Mouse (Mus musculus): ENCODE data around the gene Gtf2h4. TPM values are rescaled to one million over a fixed set of nuclear protein-coding genes. Genes with fewer than 3 reads are reported as not detected.

The Gtf2h4 gene
- polyA plus RNA-seq, 1 experiment from 2014 or later, result 58.2 TPM

DNA sequence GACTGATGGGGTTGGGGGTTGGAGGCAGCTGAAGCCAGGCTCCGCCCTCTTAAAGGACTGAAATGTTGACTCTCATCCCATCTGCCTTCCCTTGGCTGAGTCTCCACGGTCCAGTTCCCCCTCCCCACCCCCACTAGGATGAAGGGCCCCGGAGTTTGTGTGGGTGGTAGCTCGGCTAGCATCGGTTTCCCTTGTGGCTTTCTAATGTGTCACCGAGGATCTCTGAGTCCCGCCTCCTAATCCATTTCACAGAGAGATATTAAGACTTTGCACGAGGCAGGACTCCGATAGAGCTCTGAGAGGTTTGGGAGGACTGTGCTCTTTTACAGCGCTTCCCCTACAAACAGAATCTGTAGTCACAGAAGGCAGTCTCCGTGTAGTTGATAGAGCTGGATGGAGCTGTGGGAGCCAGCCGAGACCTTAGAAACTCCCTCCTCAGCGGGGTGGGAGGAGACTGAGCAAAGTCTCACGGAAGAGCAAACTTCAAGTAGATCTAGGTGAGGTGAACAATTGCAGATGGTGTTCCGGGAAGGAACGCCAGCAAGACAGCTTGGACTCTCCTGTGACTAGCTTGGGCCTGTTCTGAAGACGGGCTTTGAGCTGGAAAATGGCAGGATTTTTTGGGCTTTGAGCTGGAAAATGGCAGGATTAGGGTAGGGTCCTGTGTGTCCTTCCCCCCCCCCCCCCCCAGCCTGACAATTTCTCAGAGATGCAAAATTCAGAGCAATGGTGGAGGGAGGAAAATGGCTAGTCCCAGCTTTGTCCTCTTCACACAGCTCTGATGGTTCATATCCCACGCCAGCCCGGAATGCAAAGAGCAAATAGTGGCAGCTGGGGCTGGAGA, 31.3 kb upstream of the Gtf2h4 start, which contains the start of gene Ddr1:
TSS of gene Ddr1 (minus strand) at position 1 of the 844 bp plus-strand sequence.
- peak within 1 kb of the TSS; percentile 87 for H3K27ac ChIP-seq
- peaks cover 27% of the 10 kb centered on the region for H3K27me3 ChIP-seq
- H3K4me2 ChIP-seq, result peak within 1 kb of the TSS; percentile 93
- peaks cover 48% of the 10 kb centered on the region for H3K4me1 ChIP-seq (replicated peaks)
- 11% methylated on average over 19 of the region's 19 CpGs for WGBS
- H3K9ac ChIP-seq (replicated peaks), result peak within 1 kb of the TSS; percentile 64
- H3K36me3 ChIP-seq, result no peaks in the 10 kb centered on the region
- ATAC-seq (ENCODE audit: insufficient number of reproducible peaks, insufficient read depth, low FRiP score, low TSS enrichment, low read depth), result no peak
- no peaks in the 10 kb centered on the region for H3K9me3 ChIP-seq
- H3K4me3 ChIP-seq (replicated peaks), result peak within 1 kb of the TSS; percentile 71

DNA sequence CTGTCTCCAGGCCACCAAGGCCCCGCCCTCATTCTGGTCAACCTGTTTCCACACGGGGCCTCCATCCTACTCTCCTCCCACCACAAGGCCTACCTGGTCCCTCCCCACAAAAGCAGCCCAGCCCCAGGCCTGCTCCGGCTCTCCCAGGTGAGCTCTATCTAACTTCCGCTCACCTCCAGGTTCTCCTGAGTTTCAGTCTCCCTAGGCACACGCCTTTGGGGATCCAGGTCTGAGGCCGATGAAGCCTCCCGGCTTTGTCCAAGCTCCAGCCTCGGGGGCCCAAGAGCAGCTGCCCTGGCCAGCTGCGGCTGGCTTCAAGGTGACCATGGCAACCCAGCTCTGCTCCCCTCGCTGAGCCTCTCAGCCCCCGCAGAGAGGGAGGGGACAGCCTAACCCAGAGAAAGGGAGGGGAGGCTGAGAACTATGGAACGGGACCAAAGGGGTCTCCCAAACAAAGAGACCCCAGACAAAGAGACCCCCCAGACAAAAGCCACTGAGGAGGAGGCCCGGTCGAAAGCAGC, 30.3 kb upstream of the Gtf2h4 start:
- under 1% methylated on average over 14 of the region's 14 CpGs for WGBS
- H3K4me3 ChIP-seq (replicated peaks), result peak overlapping the region; percentile 71
- ATAC-seq (ENCODE audit: insufficient number of reproducible peaks, insufficient read depth, low FRiP score, low TSS enrichment, low read depth), result peak; percentile 65

DNA sequence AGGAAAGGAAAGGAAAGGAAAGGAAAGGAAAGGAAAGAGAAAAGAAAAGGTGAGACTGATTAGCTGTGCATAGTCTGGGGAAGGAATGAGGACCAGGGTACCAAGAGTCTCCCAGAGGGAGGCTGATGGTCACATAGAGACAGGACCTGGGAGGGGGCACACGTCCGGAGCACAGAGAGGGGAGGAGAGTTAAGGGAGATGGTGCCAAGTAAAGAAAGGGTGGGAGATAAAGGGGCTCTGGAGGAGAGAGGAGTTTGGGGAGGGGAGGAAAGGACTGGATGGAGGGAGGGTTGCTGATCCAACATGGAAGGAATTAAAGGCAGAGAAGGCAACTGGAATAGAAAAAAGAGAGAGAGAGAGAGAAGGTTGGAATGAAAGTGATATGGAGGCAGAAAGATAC, 29.5 kb upstream of the Gtf2h4 start:
- H3K27me3 ChIP-seq, result peaks cover 43% of the 10 kb centered on the region

More for the DNA sequence above, 30.3 kb upstream of the Gtf2h4 start:
- Histone ChIP-seq H3K27me3 (peaks cover 37% of the 10 kb centered on the region), H3K36me3 (no peaks in the 10 kb centered on the region), H3K9ac (replicated peaks) (peak overlapping the region; percentile 64), H3K27ac (peak overlapping the region; percentile 87), H3K4me1 (replicated peaks) (peaks cover 52% of the 10 kb centered on the region), H3K4me2 (peak overlapping the region; percentile 93), H3K9me3 (no peaks in the 10 kb centered on the region)

DNA sequence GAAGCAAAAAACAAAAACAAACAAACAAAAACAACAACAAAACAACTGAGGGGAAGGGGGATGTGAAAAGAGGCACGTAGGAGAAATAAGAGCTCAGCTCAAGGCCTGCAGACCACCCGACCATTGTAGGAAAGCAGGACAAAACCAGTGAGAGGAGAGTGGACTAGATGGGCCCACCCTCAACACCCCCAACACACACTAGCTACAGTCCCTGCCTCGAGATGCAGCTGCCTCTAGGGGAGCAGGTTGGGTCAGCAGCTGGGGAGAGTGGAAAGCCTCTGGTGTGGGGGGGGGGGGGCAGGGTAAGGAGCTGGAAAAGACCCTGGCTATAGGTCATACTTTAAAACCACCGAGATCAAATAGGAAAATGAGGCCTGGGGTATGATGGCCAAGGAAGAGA, 29.1 kb upstream of the Gtf2h4 start:
- H3K4me1 ChIP-seq (replicated peaks), result peaks cover 60% of the 10 kb centered on the region
- 16% methylated on average over 4 of the region's 4 CpGs for WGBS
- ATAC-seq (ENCODE audit: insufficient number of reproducible peaks, insufficient read depth, low FRiP score, low TSS enrichment, low read depth), result no peak
- H3K27ac ChIP-seq, result peak overlapping the region; percentile 89
- peaks cover 48% of the 10 kb centered on the region for H3K27me3 ChIP-seq
- H3K9ac ChIP-seq (replicated peaks), result peak overlapping the region; percentile 78; the same call in 1 of the 2 replicates
- peak overlapping the region; percentile 93 for H3K4me2 ChIP-seq
- H3K9me3 ChIP-seq, result no peaks in the 10 kb centered on the region
- H3K36me3 ChIP-seq, result no peaks in the 10 kb centered on the region
- peak overlapping the region; percentile 71 for H3K4me3 ChIP-seq (replicated peaks)

More for the DNA sequence above, 29.5 kb upstream of the Gtf2h4 start:
- no peak for ATAC-seq (ENCODE audit: insufficient number of reproducible peaks, insufficient read depth, low FRiP score, low TSS enrichment, low read depth)
- peak overlapping the region; percentile 93 for H3K4me2 ChIP-seq
- H3K9ac ChIP-seq (replicated peaks), result 0 out of 2 replicates have a peak overlapping the region, but pooled peaks have one; percentile 78
- H3K36me3 ChIP-seq, result no peaks in the 10 kb centered on the region
- no peaks in the 10 kb centered on the region for H3K9me3 ChIP-seq
- WGBS, result 18% methylated on average over 2 of the region's 2 CpGs
- H3K4me1 ChIP-seq (replicated peaks), result peaks cover 58% of the 10 kb centered on the region
- H3K4me3 ChIP-seq (replicated peaks), result peak overlapping the region; percentile 71
- H3K27ac ChIP-seq, result peak overlapping the region; percentile 89

DNA sequence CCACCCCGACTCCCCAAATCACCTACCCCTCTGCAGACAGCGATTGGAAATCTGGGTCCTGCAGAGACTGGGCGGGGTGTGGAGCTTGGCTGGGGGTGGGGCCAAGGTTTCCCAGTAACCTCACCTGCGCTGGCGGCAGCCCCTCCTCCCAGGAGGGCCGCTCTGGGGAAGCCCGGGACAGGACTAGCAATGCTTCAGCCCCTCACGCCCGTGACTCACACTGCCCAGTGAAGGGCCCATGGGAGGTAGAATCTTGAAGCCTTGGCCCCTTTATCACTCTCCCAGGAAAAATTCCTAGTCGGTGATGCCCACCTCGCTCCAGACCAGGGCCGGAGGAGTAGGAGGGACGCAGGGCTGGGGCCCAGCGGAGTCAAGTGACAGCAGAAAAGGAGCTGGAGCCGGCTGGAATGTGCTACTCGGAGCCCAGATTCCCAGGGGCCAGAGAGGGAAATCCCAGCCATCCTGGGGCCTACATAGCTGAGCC, 28.5 kb upstream of the Gtf2h4 start:
- 3% methylated on average over 16 of the region's 16 CpGs for WGBS
- H3K9me3 ChIP-seq, result no peaks in the 10 kb centered on the region
- H3K4me3 ChIP-seq (replicated peaks), result peak overlapping the region; percentile 71
- no peaks in the 10 kb centered on the region for H3K36me3 ChIP-seq
- peak overlapping the region; percentile 78 for H3K9ac ChIP-seq (replicated peaks)
- peak overlapping the region; percentile 93 for H3K4me2 ChIP-seq
- ATAC-seq (ENCODE audit: insufficient number of reproducible peaks, insufficient read depth, low FRiP score, low TSS enrichment, low read depth), result no peak
- H3K27ac ChIP-seq, result peak overlapping the region; percentile 89
- peaks cover 66% of the 10 kb centered on the region for H3K4me1 ChIP-seq (replicated peaks)
- H3K27me3 ChIP-seq, result peaks cover 51% of the 10 kb centered on the region

DNA sequence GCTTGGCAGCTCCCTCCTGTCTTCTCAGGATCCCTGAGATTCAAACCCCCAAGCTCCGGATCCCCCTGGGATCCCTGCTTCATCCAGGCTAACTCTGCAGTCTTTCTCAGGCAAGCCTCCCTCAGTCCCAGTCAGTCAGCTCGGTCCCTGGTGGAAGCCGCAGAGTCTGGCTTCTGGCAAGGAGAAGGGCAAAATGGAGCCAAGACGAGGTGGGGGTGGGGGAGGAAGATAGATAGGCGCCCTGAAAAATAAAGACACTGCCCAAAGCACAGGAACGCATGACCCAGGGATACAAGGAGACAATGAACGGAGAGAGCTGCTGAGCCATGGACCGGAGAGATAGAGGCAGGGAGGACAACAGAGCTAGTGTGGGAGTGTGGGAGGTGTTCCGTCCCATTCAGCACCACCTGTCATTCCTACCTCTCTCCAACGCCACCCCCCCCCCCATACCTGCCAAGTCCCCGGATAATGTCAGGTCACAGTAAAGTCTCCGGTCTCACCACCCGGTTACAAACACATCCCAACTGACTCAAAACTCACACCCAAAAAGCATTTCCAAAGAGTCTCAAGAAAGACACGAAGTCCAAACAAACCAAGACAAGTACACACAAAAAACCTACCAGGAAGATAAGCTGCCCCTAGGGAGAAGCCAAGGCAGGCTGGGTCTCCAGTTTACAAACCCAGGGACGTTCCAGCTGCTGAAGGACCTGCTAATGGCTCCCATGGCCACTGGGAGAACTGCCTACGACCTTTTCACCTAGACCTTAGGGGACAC, 27.9 kb upstream of the Gtf2h4 start:
- Histone ChIP-seq H3K4me1 (replicated peaks) (peaks cover 66% of the 10 kb centered on the region), H3K36me3 (no peaks in the 10 kb centered on the region), H3K9ac (replicated peaks) (peak overlapping the region; percentile 78), H3K4me3 (replicated peaks) (peak overlapping the region; percentile 71), H3K27me3 (peaks cover 51% of the 10 kb centered on the region), H3K4me2 (peak overlapping the region; percentile 93), H3K27ac (peak overlapping the region; percentile 89), H3K9me3 (no peaks in the 10 kb centered on the region)
- 3% methylated on average over 16 of the region's 16 CpGs for WGBS
- no peak for ATAC-seq (ENCODE audit: insufficient number of reproducible peaks, insufficient read depth, low FRiP score, low TSS enrichment, low read depth)

DNA sequence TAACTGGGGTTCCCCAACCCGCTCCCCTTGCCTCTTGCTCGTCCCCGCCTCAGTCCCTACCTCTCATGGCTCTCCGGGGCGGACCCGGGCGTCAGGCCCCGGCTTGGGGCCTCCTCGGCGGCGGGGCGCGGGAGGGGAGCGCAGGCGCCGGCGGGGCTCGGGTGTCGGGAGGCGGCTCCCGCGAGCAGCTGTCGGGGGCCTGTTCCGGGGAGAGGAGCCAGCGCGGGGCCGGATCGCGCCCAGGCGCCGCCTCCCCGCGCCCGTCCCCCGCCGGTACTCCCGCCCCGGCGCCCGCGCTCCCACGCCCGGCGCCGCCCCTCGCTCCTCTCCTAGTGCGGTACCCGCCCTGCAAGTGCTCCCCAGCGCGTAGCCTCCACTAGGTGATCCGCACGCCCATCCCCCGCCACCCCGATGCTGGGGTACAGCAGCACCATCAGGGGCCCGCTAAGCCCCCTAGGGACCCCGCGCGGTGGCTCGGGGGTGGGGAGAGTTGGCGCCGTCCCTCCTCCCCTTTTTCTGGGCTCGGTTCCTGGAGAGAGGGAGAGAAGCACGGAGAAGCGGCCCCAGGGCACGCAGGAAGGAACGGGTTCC, 26.9 kb upstream of the Gtf2h4 start:
- peaks cover 66% of the 10 kb centered on the region for H3K4me1 ChIP-seq (replicated peaks)

DNA sequence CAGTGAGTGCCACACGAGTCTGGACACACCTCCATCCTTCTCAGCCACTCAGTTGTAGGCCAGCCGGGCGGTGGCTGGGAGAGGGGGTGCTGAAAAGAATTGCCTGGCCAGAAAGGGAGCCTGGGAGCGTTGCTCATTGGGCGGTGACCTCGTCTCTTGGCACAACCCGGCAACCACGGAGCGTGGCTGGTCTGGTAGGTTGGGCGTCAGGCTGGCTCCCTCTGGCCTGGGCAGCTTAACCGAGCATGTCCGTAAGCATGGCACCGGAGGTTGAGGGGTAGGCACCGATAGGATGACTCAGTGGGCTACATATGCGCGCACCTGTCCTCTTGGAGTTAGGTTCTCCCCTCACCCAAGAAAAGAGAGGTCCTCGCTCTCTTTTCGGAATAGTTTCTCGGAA, 26.4 kb upstream of the Gtf2h4 start:
- Histone ChIP-seq H3K4me2 (peak overlapping the region; percentile 93), H3K9me3 (peaks cover 8% of the 10 kb centered on the region; the same call in 1 of the 2 replicates), H3K27ac (peak overlapping the region; percentile 89), H3K27me3 (peaks cover 51% of the 10 kb centered on the region), H3K36me3 (peaks cover 11% of the 10 kb centered on the region; the same call in 1 of the 2 replicates), H3K9ac (replicated peaks) (peak overlapping the region; percentile 78), H3K4me1 (replicated peaks) (peaks cover 62% of the 10 kb centered on the region), H3K4me3 (replicated peaks) (peak overlapping the region; percentile 71)
- WGBS, result 4% methylated on average over 19 of the region's 19 CpGs
- no peak for ATAC-seq (ENCODE audit: insufficient number of reproducible peaks, insufficient read depth, low FRiP score, low TSS enrichment, low read depth)

More for the DNA sequence above, 26.9 kb upstream of the Gtf2h4 start:
- Histone ChIP-seq H3K27me3 (peaks cover 51% of the 10 kb centered on the region), H3K27ac (peak overlapping the region; percentile 89), H3K4me3 (replicated peaks) (peak overlapping the region; percentile 71), H3K36me3 (peaks cover 6% of the 10 kb centered on the region; the same call in 1 of the 2 replicates), H3K9me3 (peaks cover 2% of the 10 kb centered on the region; the same call in 1 of the 2 replicates), H3K9ac (replicated peaks) (peak overlapping the region; percentile 78), H3K4me2 (peak overlapping the region; percentile 93)
- under 1% methylated on average over 62 of the region's 66 CpGs for WGBS
- peak; percentile 35 for ATAC-seq (ENCODE audit: insufficient number of reproducible peaks, insufficient read depth, low FRiP score, low TSS enrichment, low read depth)

DNA sequence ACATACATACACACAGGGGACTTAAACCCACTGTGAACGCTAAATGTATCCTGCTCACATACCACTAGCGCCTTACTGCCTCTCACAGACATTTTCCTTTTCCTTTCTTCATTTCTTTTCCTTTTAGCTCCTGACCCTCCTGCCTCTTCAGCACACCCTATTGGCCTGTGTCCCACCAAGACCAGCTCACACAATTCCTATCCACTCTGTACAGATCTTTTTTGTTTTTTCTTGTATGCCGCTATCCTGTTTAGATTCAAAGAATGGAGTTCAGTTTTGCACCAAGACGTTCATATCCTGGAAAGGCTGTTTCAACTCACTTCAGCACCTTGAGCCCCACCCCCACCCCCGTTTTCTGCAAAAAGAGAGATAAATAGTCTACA, 25.0 kb upstream of the Gtf2h4 start:
- peak overlapping the region; percentile 59 for H3K4me2 ChIP-seq
- H3K4me1 ChIP-seq (replicated peaks), result peaks cover 48% of the 10 kb centered on the region
- no peak for ATAC-seq (ENCODE audit: insufficient number of reproducible peaks, insufficient read depth, low FRiP score, low TSS enrichment, low read depth)
- peaks cover 8% of the 10 kb centered on the region; the same call in 1 of the 2 replicates for H3K9me3 ChIP-seq
- H3K4me3 ChIP-seq (replicated peaks), result peak overlapping the region; percentile 33
- H3K36me3 ChIP-seq, result peaks cover 16% of the 10 kb centered on the region
- peaks cover 51% of the 10 kb centered on the region for H3K27me3 ChIP-seq
- H3K27ac ChIP-seq, result peak overlapping the region; percentile 72; the same call in 1 of the 2 replicates
- 47% methylated on average over 5 of the region's 5 CpGs for WGBS
- H3K9ac ChIP-seq (replicated peaks), result no peak overlapping the region; the same call in 1 of the 2 replicates

DNA sequence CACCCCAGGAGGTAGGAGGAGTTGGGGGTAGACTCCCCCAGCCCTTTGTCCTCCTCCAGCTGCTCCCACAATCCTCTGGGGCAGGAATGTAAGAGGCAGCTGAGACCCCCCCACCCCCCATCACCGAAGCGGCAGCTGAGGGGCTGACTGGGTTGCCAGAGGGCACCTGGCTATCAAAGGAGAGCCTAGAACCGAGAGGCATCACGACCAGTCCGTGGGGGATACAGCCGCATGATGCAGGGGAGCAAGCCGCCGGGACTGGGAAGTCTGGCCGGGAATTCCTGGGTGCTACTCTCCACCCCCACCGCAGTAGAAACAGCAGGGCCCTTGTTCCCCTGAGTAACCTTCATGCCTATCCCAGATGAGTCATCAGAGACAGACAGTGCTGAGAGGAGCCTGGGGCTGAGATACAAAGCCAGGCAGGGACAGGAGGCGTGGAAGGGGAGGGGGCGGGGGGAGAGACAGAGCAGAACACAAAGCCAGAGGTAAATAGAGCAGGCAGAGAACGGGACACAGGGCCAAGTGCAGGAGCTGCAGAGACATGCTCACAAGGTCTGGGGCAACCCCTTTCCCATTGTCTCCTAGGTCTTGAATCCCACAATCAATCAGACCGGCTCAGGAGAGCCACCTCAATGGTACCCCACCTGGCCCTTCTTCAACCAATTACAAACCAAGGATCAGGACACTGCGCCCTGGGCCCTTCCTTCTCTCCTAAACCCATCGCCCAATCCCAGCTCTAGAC, 24.4 kb upstream of the Gtf2h4 start:
- Histone ChIP-seq H3K27me3 (peaks cover 51% of the 10 kb centered on the region), H3K4me1 (replicated peaks) (peaks cover 45% of the 10 kb centered on the region), H3K9me3 (peaks cover 8% of the 10 kb centered on the region; the same call in 1 of the 2 replicates), H3K4me2 (peak overlapping the region; percentile 59), H3K4me3 (replicated peaks) (peak overlapping the region; percentile 33), H3K9ac (replicated peaks) (peak overlapping the region; percentile 56), H3K36me3 (peaks cover 22% of the 10 kb centered on the region), H3K27ac (peak overlapping the region; percentile 72)
- ATAC-seq (ENCODE audit: insufficient number of reproducible peaks, insufficient read depth, low FRiP score, low TSS enrichment, low read depth), result peak; percentile 17; the same call in 1 of the 2 replicates
- 8% methylated on average over 16 of the region's 16 CpGs for WGBS

Measured in limb, embryonic 12.5 days (tissue).